Mouse (Mus musculus) cortical plate, adult 2 months (tissue): Measurements from ENCODE around the gene Mrpl11.
"Not testable (repeated sequence)": the region's sequence is repeated elsewhere in the genome, so short reads cannot be mapped to it uniquely, and the experiment has no call there.

Experiments used
- CTCF ChIP-seq: fragments of 200-500 bp; IDR thresholded peaks from 2 replicates; pipeline ENCODE4 v1.5.1; 2011; ENCODE audit warnings: mild to moderate bottlenecking, control low read depth, low read length; ENCODE audit not compliant: insufficient read depth; ENCODE audit errors: extremely low read depth
- POLR2A ChIP-seq: fragments of 200-500 bp; IDR thresholded peaks from 2 replicates; pipeline ENCODE4 v1.6.1; 2011; ENCODE audit warnings: mild to moderate bottlenecking, low read length, control low read depth; ENCODE audit not compliant: insufficient read depth; ENCODE audit errors: extremely low read depth

- TF ChIP-seq CTCF, POLR2A: not testable (repeated sequence)
Observed at GRCm38 (mm10) chr19:5003644-5004043, 41.7 kb downstream of the Mrpl11 start.
